Mouse (Mus musculus): ENCODE measurements at regions not wholly inside any gene's neighbourhood (a gene's known extent, or its start where the extent isn't known, plus 50 kb on each side); places are given as distances from the start of the nearest gene placed in this dataset.

- DNase-seq (ENCODE audit: low spot score in 2 of 2), result no peak
Observed at GRCm38 (mm10) chr15:24751480-24752157, 661.9 kb downstream of the Basp1 start.

- no peak for DNase-seq (ENCODE audit: low spot score in 2 of 2)
Observed at GRCm38 (mm10) chr15:24743240-24743639, 670.3 kb downstream of the Basp1 start.

GRCm38 (mm10) chr15:24725170-24725569, 688.4 kb downstream of the Basp1 start:
- DNase-seq (ENCODE audit: low spot score in 2 of 2), result no peak

- DNase-seq (ENCODE audit: low spot score in 2 of 2), result peak; percentile 47 to 50
Observed at GRCm38 (mm10) chr15:24724664-24725063, 688.9 kb downstream of the Basp1 start.

GRCm38 (mm10) chr15:24720346-24720745, 693.2 kb downstream of the Basp1 start:
- DNase-seq (ENCODE audit: low spot score in 2 of 2), result peak in 1 of 2 experiments; percentile 70

GRCm38 (mm10) chr15:24682167-24682566, 731.4 kb downstream of the Basp1 start:
- no peak for DNase-seq (ENCODE audit: low spot score in 2 of 2)

GRCm38 (mm10) chr15:24648938-24649337, 764.6 kb downstream of the Basp1 start:
- peak in 1 of 2 experiments; percentile 7 for DNase-seq (ENCODE audit: low spot score in 2 of 2)

- no peak for DNase-seq (ENCODE audit: low spot score in 2 of 2)
Observed at GRCm38 (mm10) chr15:24635620-24636019, 777.9 kb downstream of the Basp1 start.

- peak; percentile 26 to 67 for DNase-seq (ENCODE audit: low spot score in 2 of 2)
Observed at GRCm38 (mm10) chr15:24596242-24596641, 817.3 kb downstream of the Basp1 start.

GRCm38 (mm10) chr15:24588943-24589342, 824.6 kb downstream of the Basp1 start:
- peak; percentile 55 to 77 for DNase-seq (ENCODE audit: low spot score in 2 of 2)

GRCm38 (mm10) chr15:24566981-24567380, 846.6 kb downstream of the Basp1 start:
- DNase-seq (ENCODE audit: low spot score in 2 of 2), result peak; percentile 23 to 32

- peak in 1 of 2 experiments; percentile 11 for DNase-seq (ENCODE audit: low spot score in 2 of 2)
Observed at GRCm38 (mm10) chr15:24556806-24557205, 856.8 kb downstream of the Basp1 start.

GRCm38 (mm10) chr15:24550108-24550507, 863.5 kb downstream of the Basp1 start:
- DNase-seq (ENCODE audit: low spot score in 2 of 2), result no peak

GRCm38 (mm10) chr15:24530065-24530464, 883.5 kb downstream of the Basp1 start:
- no peak for DNase-seq (ENCODE audit: low spot score in 2 of 2)

- DNase-seq (ENCODE audit: low spot score in 2 of 2), result no peak
Observed at GRCm38 (mm10) chr15:24527379-24527778, 886.2 kb downstream of the Basp1 start.

GRCm38 (mm10) chr15:24513926-24514325, 899.6 kb downstream of the Basp1 start:
- no peak for DNase-seq (ENCODE audit: low spot score in 2 of 2)

- peak; percentile 7 to 20 for DNase-seq (ENCODE audit: low spot score in 2 of 2)
Observed at GRCm38 (mm10) chr15:24501907-24502559, 911.5 kb downstream of the Basp1 start.

GRCm38 (mm10) chr15:24486235-24486634, 927.3 kb downstream of the Basp1 start:
- DNase-seq (ENCODE audit: low spot score in 2 of 2), result no peak

- no peak for DNase-seq (ENCODE audit: low spot score in 2 of 2)
Observed at GRCm38 (mm10) chr15:24468239-24468638, 945.3 kb downstream of the Basp1 start.

- DNase-seq (ENCODE audit: low spot score in 2 of 2), result no peak
Observed at GRCm38 (mm10) chr15:24457726-24458125, 955.8 kb downstream of the Basp1 start.

GRCm38 (mm10) chr15:24433083-24433482, 980.5 kb downstream of the Basp1 start:
- DNase-seq (ENCODE audit: low spot score in 2 of 2), result no peak

GRCm38 (mm10) chr15:24429154-24429553, 984.4 kb downstream of the Basp1 start:
- no peak for DNase-seq (ENCODE audit: low spot score in 2 of 2)
